Mouse (Mus musculus): ENCODE measurements around the gene Polr1d. TPM values are rescaled to one million over a fixed set of nuclear protein-coding genes. Genes with fewer than 3 reads are reported as not detected.

Polr1d gene
- total and polyA plus RNA-seq, 2 experiments: 18.2 to 48.5 TPM

DNA sequence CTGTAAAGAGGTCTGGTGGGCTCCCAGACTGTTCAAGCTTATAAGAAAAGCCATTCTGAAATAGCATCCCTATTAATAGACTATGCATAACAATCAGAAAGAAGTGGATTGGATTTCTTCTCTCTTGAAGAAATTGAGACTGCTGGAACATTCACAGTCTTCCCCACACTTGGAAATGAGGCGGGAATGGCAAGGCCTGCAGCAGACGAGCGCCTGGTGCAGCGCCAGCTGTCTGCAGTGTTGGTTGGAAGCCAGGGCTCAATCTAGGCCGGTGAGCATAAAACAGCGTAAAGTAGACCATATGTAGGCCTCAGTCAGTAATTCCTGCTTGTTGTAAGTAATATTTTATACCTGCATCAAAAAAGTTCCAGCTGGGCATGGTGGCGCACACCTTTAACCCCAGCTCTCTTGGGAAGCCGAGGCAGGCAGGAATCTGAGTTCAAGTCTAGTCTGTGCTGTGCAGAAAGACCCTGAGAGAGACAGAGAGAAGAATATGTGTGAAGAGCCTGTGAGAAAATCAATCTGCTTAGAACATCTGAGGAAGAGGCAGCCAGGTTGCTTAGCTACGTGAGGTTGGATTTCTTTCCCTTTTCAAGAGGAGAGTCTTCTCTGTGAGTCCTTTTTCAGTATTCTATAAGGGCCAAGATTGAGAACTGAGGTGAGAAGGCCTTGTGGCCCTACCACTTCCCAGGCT lies 8.5 kb downstream of the Polr1d start:
- WGBS: 76% methylated on average over 9 of the region's 9 CpGs
- Histone ChIP-seq H3K9ac (ENCODE audit: low read depth, low read length) (no peak overlapping the region), H3K4me1 (ENCODE audit: control insufficient read depth, insufficient read depth, low read length) (no peaks in the 10 kb centered on the region), H3K4me3 (ENCODE audit: insufficient read depth, low read depth, low read length) (no peak overlapping the region), H3K36me3 (ENCODE audit: control insufficient read depth, insufficient read depth, low read length) (peaks cover 6% of the 10 kb centered on the region; the same call in 1 of the 2 replicates), H3K27ac (replicated peaks; ENCODE audit: insufficient read depth, low read depth, low read length) (no peak overlapping the region), H3K79me2 (ENCODE audit: control insufficient read depth, insufficient read depth, low read length) (peaks cover 12% of the 10 kb centered on the region; the same call in 1 of the 2 replicates), H3K27me3 (ENCODE audit: control insufficient read depth, insufficient read depth, low read length) (no peaks in the 10 kb centered on the region)
- DNase-seq (ENCODE audit: extremely low read depth, low read depth, low spot score): no peak
- TF ChIP-seq POLR2A (IDR thresholded peaks at IDR 0.05; ENCODE audit: extremely low read depth, insufficient read depth, low read length) (no peak), CTCF (IDR thresholded peaks at IDR 0.05; ENCODE audit: low read depth, low read length) (no peak)

DNA sequence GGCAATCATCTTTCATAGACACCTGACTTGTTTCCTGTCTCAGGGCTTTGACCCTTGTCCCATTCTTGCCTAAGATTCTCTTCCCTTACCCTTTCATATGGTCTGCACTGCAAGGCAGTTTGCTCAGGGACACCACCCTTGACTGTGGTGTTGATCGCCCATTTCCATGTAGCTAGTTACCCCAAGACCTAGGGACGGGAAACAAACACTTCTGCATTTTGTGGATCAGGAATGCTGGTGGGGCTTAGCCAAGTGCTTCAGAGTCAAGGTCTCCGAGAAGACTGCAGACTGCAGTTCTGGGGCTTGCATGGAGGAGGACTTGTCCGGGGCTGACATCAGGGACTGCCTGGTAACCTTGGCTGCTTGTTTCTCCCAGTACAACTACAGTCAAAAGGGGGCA lies 10.0 kb downstream of the Polr1d start:
- TF ChIP-seq POLR2A (IDR thresholded peaks at IDR 0.05; ENCODE audit: extremely low read depth, insufficient read depth, low read length) (no peak), CTCF (IDR thresholded peaks at IDR 0.05; ENCODE audit: low read depth, low read length) (no peak)
- peaks cover 5% of the 10 kb centered on the region; the same call in 1 of the 2 replicates for H3K36me3 ChIP-seq (ENCODE audit: control insufficient read depth, insufficient read depth, low read length)
- no peak overlapping the region for H3K27ac ChIP-seq (replicated peaks; ENCODE audit: insufficient read depth, low read depth, low read length)
- 96% methylated on average over 4 of the region's 4 CpGs for WGBS
- no peak for DNase-seq (ENCODE audit: extremely low read depth, low read depth, low spot score)
- H3K79me2 ChIP-seq (ENCODE audit: control insufficient read depth, insufficient read depth, low read length): peaks cover 2% of the 10 kb centered on the region; the same call in 1 of the 2 replicates
- no peaks in the 10 kb centered on the region for H3K27me3 ChIP-seq (ENCODE audit: control insufficient read depth, insufficient read depth, low read length)
- H3K9ac ChIP-seq (ENCODE audit: low read depth, low read length): no peak overlapping the region
- no peak overlapping the region for H3K4me3 ChIP-seq (ENCODE audit: insufficient read depth, low read depth, low read length)
- no peaks in the 10 kb centered on the region for H3K4me1 ChIP-seq (ENCODE audit: control insufficient read depth, insufficient read depth, low read length)

DNA sequence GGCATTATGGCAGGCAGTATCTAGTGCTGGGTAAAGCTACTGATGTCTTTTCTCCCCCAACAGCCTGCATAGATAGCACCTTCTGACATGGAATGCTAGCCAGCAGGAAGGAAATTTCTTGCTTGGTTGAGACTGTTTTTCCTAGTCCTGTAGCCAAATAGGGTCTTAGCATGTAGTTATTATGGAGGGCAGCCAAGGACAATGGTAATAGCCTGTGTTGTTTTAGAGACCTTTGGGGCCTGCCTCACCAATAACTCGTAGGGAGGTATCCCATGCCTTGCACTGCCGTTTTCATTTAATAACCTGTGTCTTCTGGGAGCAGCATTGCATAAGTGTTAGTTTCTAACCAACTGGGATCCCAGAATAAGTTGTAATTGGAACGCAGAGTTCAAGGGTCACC lies 13.0 kb downstream of the Polr1d start:
- no peak for TF ChIP-seq POLR2A (IDR thresholded peaks at IDR 0.05; ENCODE audit: extremely low read depth, insufficient read depth, low read length)
- TF ChIP-seq CTCF (IDR thresholded peaks at IDR 0.05; ENCODE audit: low read depth, low read length): no peak
- 92% methylated on average over 3 of the region's 3 CpGs for WGBS
- Histone ChIP-seq H3K27me3 (ENCODE audit: control insufficient read depth, insufficient read depth, low read length) (no peaks in the 10 kb centered on the region), H3K4me1 (ENCODE audit: control insufficient read depth, insufficient read depth, low read length) (no peaks in the 10 kb centered on the region), H3K4me3 (ENCODE audit: insufficient read depth, low read depth, low read length) (no peak overlapping the region), H3K9ac (ENCODE audit: low read depth, low read length) (no peak overlapping the region), H3K36me3 (ENCODE audit: control insufficient read depth, insufficient read depth, low read length) (peaks cover 5% of the 10 kb centered on the region; the same call in 1 of the 2 replicates), H3K79me2 (ENCODE audit: control insufficient read depth, insufficient read depth, low read length) (no peaks in the 10 kb centered on the region; the same call in 1 of the 2 replicates), H3K27ac (replicated peaks; ENCODE audit: insufficient read depth, low read depth, low read length) (no peak overlapping the region)
- DNase-seq (ENCODE audit: extremely low read depth, low read depth, low spot score): no peak

DNA sequence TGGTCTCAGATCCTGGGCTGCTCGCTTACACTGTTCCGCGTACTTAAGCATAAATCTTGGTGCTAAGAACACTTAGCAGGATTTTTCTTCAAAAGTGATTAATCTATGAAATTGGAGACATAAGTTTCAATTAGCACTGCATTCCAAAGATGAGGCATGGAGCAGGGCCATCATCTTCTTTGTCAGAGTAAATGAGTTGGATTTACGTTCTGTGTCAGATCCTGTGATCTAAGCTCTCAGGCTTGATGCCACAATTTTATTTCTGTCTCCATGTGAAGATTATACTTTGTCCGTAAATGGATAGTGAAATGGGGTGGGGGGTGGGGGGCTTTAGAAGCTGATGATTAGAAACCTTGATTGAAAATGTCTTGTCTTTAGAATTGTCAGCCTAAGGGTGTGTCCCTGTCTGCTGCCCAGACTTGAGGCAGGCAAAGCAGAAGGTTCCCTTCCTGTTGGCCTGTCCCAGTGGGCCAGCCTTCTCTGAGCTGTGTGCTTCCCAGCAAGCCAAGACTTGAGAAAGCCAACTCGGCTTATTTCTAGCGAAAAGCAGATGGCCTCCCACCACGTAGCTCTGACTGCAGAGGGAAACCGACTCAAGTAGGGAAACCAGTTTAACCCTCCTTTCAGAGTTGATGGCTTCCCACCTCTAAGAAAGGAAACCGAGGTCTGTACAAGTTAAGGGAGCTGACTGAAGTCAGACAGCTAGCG lies 13.6 kb downstream of the Polr1d start:
- TF ChIP-seq CTCF (IDR thresholded peaks at IDR 0.05; ENCODE audit: low read depth, low read length) (no peak), POLR2A (IDR thresholded peaks at IDR 0.05; ENCODE audit: extremely low read depth, insufficient read depth, low read length) (no peak)
- H3K9ac ChIP-seq (ENCODE audit: low read depth, low read length): no peak overlapping the region
- no peak overlapping the region for H3K4me3 ChIP-seq (ENCODE audit: insufficient read depth, low read depth, low read length)
- H3K27me3 ChIP-seq (ENCODE audit: control insufficient read depth, insufficient read depth, low read length): no peaks in the 10 kb centered on the region
- H3K36me3 ChIP-seq (ENCODE audit: control insufficient read depth, insufficient read depth, low read length): peaks cover 5% of the 10 kb centered on the region; the same call in 1 of the 2 replicates
- no peaks in the 10 kb centered on the region; the same call in 1 of the 2 replicates for H3K79me2 ChIP-seq (ENCODE audit: control insufficient read depth, insufficient read depth, low read length)
- WGBS: 95% methylated on average over 11 of the region's 11 CpGs
- H3K27ac ChIP-seq (replicated peaks; ENCODE audit: insufficient read depth, low read depth, low read length): no peak overlapping the region
- no peaks in the 10 kb centered on the region for H3K4me1 ChIP-seq (ENCODE audit: control insufficient read depth, insufficient read depth, low read length)
- DNase-seq (ENCODE audit: extremely low read depth, low read depth, low spot score): no peak

DNA sequence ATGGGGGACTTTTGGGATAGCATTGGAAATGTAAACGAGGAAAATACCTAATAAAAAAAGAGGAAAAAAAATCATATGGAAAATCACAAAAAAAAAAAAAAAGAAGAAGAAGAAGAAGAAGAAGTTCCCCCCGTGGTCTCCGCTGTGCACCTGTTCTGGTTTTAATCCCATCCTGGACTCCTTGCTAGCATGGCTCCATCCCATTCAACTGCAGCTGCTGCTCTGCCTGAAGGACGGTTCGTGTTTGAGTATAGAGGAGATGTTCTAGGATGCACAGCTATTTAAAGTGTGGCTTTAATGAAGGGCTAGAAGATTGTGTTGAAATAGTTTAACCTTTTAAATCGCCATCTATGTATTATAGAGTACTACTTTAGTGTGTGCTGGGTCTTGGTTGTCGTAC lies 15.6 kb downstream of the Polr1d start:
- no peak for DNase-seq (ENCODE audit: extremely low read depth, low read depth, low spot score)
- Histone ChIP-seq H3K4me3 (ENCODE audit: insufficient read depth, low read depth, low read length) (no peak overlapping the region), H3K27me3 (ENCODE audit: control insufficient read depth, insufficient read depth, low read length) (no peaks in the 10 kb centered on the region), H3K27ac (replicated peaks; ENCODE audit: insufficient read depth, low read depth, low read length) (no peak overlapping the region), H3K9ac (ENCODE audit: low read depth, low read length) (no peak overlapping the region), H3K4me1 (ENCODE audit: control insufficient read depth, insufficient read depth, low read length) (no peaks in the 10 kb centered on the region), H3K36me3 (ENCODE audit: control insufficient read depth, insufficient read depth, low read length) (peaks cover under 1% of the 10 kb centered on the region; the same call in 1 of the 2 replicates), H3K79me2 (ENCODE audit: control insufficient read depth, insufficient read depth, low read length) (peaks cover 4% of the 10 kb centered on the region; the same call in 1 of the 2 replicates)
- TF ChIP-seq CTCF (IDR thresholded peaks at IDR 0.05; ENCODE audit: low read depth, low read length) (no peak), POLR2A (IDR thresholded peaks at IDR 0.05; ENCODE audit: extremely low read depth, insufficient read depth, low read length) (no peak)
- WGBS: 96% methylated on average over 7 of the region's 7 CpGs
